Mouse (Mus musculus): ENCODE measurements around the gene Fndc3b. TPM values are rescaled to one million over a fixed set of nuclear protein-coding genes. Genes with fewer than 3 reads are reported as not detected.

Gene Fndc3b
- polyA plus RNA-seq, 2 experiments from 2014 or later: 0.28 to 0.51 TPM

DNA sequence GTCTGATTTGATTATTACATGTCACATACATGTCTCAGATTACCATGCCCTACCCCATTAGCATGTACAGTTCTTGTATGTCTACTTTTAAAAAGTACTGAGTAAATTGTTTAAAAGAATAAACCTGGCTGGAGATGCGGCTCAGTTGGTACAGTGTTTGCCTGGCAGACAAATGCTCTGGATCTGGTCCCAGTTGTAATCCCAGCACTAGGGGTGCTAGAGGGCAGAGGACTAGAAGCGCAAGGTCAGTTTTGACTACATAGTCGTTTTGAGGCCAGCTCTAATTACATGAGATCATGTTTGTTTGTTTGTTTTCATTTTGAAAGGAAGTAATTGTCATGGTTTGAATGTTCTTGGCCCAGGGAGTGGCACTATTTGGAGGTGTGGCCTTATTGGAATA is 326.3 kb downstream of the Fndc3b start:
- ATAC-seq: no peak

DNA sequence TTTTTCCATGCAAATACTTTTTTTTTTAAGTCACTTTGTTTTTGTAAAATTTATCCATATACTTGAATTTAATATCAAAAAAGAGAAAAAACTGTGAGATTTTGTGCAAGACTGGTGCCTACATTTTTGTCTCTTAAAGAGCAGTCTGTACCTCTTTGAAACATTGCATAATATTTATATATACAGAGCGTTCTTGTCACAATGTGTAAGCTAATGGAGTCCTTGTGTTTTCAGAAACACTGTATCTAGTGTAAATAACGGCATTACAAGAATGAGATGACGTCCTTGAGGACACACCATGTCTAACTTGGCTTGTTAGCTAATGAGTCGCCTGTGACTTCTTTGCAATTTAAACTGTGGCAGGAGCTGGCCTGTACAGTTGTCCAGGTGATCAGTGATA is 333.2 kb downstream of the Fndc3b start:
- ATAC-seq: no peak

DNA sequence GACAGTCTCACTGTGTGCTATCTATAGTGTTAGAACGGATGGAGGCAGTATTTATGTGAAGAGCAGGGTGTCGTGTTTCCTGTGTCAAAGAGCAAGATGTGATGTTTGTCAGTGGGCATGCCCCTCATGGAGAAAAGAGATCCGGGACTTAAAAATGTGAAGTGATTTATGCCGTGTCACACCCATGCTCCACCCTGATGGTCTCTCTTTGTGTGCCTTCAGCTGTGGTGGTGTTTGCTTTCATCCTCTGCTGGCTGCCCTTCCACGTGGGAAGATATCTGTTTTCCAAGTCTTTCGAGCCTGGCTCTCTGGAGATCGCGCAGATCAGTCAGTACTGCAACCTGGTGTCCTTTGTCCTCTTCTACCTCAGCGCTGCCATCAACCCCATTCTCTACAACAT is 336.7 kb downstream of the Fndc3b start:
- ATAC-seq: no peak

DNA sequence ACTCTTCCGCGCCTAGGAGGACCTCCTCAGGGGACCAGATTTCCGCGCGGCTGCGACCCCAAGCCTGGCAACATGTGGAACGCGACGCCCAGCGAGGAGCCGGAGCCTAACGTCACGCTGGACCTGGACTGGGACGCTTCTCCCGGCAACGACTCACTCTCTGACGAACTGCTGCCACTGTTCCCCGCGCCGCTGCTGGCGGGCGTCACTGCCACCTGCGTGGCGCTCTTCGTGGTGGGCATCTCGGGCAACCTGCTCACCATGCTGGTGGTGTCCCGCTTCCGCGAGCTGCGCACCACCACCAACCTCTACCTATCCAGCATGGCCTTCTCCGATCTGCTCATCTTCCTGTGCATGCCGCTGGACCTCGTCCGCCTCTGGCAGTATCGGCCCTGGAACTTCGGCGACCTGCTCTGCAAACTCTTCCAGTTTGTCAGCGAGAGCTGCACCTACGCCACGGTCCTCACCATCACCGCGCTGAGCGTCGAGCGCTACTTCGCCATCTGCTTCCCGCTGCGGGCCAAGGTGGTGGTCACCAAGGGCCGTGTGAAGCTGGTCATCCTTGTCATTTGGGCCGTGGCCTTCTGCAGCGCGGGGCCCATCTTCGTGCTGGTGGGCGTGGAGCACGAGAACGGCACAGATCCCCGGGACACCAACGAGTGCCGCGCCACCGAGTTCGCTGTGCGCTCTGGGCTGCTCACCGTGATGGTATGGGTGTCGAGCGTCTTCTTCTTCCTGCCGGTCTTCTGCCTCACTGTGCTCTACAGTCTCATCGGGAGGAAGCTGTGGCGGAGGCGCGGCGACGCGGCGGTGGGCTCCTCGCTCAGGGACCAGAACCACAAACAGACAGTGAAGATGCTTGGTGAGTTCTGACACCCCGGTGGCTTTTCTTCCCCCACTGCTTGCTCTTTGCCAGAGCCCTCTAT is 339.1 kb downstream of the Fndc3b start:
- ATAC-seq: no peak

DNA sequence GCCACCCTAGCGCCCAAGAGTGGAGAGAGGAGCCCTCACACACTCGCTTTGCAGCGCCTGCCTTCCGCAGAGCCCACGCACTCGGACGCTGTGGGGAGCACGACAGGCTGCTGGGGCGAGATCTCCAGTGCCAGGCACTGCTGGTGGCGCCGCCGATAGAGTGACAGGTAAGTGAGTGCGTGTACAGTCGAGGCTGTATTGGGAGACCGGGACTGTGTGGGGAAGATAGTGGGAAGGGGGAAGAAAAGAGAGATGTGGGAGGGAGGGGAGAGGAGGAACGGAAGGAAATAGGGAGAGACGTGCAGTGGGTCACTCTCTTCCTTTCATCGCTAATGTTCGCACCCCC is 339.9 kb downstream of the Fndc3b start, which contains the start of gene Ghsr:
Gene Ghsr (plus strand): TSS at position 76 of the 346 bp plus-strand sequence.
- ATAC-seq: no peak

DNA sequence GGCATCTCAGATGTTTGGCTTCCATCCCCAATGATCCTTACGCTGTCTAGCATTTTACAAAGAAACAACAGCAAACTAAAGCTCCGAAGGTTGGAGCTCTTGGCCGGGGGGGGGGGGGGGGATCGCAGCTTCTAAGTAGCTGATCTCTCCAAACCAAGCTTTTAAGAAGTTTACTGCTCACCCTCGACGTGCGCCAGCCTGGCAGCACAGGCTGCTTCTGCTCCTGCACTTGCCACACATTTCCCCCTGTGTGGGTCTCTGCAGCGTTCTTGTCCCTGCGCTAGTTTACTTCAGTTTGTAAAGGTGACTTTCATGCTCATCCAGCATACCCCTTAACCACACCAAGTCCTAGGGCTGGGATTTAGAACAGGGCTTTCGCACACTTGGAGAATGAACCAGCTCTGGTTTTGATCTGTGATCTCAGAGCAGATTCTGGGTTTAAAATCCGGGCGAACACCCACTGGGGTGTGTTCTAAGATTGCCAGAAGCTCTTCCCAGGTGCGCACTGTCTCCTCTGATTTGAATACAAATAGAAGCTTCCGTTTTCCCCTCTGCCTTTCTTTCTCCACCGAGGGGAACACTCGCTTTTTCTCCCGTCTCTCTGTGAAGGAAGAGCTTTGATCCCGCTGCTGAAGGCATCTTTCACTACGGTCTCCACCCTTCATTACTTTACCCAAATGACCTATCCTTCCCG is 340.4 kb downstream of the Fndc3b start:
- ATAC-seq: no peak

DNA sequence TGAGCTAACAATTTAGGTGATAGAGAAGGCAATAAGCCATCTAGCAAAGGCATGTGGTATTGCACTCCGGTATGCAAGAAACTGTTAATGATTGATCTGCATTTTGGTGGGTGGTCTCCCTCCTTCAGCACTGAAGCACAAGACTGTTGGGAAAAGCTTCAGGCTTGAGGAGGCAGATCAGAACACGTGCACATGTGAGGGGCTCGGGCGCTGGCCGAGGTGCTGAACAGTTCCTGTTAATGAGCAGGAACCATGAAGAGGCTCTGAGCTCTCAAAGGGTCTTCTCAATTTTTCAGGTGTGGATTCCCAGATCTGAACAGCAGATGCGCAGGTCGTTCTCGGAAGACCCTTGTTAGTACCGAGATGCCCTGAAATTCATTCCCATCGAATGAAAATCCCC is 341.0 kb downstream of the Fndc3b start:
- no peak for ATAC-seq

Other genes starting within 250 kb of the Fndc3b start
- gene Tmem212, start 185.1 kb upstream of the Fndc3b start, polyA plus RNA-seq (2017; shearing (Covaris generic)): not detected
- under 1 TPM in 1 of 2 experiments, not detected in 1; 0.85 TPM for gene Pld1, start 227.4 kb upstream of the Fndc3b start, polyA plus RNA-seq (2017; shearing (Covaris generic))

Measured in CD4-positive, CD25-positive, alpha-beta regulatory T cell, adult 4 months (primary cell).